Mouse (Mus musculus): Measurements from ENCODE around the gene Taf1d. TPM values are rescaled to one million over a fixed set of nuclear protein-coding genes. Genes with fewer than 3 reads are reported as not detected.
"Not testable (repeated sequence)": the region's sequence is repeated elsewhere in the genome, so short reads cannot be mapped to it uniquely, and the experiment has no call there.

The Taf1d gene
- total and polyA plus RNA-seq, 2 experiments from 2014 or later: 34.6 to 46.3 TPM

- 92% methylated on average over 6 of the region's 6 CpGs for WGBS
- no peak for TF ChIP-seq CTCF (IDR thresholded peaks at IDR 0.05; ENCODE audit: low read depth)
- H3K27me3 ChIP-seq (ENCODE audit: insufficient read depth, low read length): no peaks in the 10 kb centered on the region
Observed at GRCm38 (mm10) chr9:15289251-15289650, 16.8 kb upstream of the Taf1d start.

GRCm38 (mm10) chr9:15297112-15297511, 8.9 kb upstream of the Taf1d start:
- no peak overlapping the region for H3K4me3 ChIP-seq (ENCODE audit: low read length)

More at GRCm38 (mm10) chr9:15289251-15289650, 16.8 kb upstream of the Taf1d start:
- Histone ChIP-seq H3K9ac (replicated peaks; ENCODE audit: low read length) (no peak overlapping the region), H3K4me3 (ENCODE audit: low read length) (no peak overlapping the region), H3K36me3 (ENCODE audit: insufficient read depth, low read length) (peaks cover 6% of the 10 kb centered on the region; the same call in 1 of the 2 replicates), H3K4me1 (ENCODE audit: insufficient read depth, low read length) (no peaks in the 10 kb centered on the region), H3K27ac (no peak overlapping the region), H3K9me3 (ENCODE audit: low read length) (no peaks in the 10 kb centered on the region), H3K4me2 (ENCODE audit: low read depth, low read length) (no peak overlapping the region)
- no peak for ATAC-seq
- DNase-seq (ENCODE audit: low spot score): no peak

GRCm38 (mm10) chr9:15298451-15298850, 7.6 kb upstream of the Taf1d start:
- Histone ChIP-seq H3K27me3 (ENCODE audit: insufficient read depth, low read length) (no peaks in the 10 kb centered on the region), H3K9ac (replicated peaks; ENCODE audit: low read length) (no peak overlapping the region), H3K4me3 (ENCODE audit: low read length) (no peak overlapping the region), H3K36me3 (ENCODE audit: insufficient read depth, low read length) (0 out of 2 replicates have a peak, but pooled peaks cover 4% of the 10 kb centered on the region), H3K9me3 (ENCODE audit: low read length) (no peaks in the 10 kb centered on the region), H3K4me1 (ENCODE audit: insufficient read depth, low read length) (no peaks in the 10 kb centered on the region), H3K27ac (no peak overlapping the region), H3K4me2 (ENCODE audit: low read depth, low read length) (no peak overlapping the region)
- DNase-seq (ENCODE audit: low spot score) (no peak), ATAC-seq (no peak)
- 57% methylated on average over 2 of the region's 2 CpGs for WGBS
- no peak for TF ChIP-seq CTCF (IDR thresholded peaks at IDR 0.05; ENCODE audit: low read depth)

More at GRCm38 (mm10) chr9:15297112-15297511, 8.9 kb upstream of the Taf1d start:
- Histone ChIP-seq H3K9me3 (ENCODE audit: low read length) (no peaks in the 10 kb centered on the region), H3K36me3 (ENCODE audit: insufficient read depth, low read length) (peaks cover 4% of the 10 kb centered on the region; the same call in 1 of the 2 replicates), H3K9ac (replicated peaks; ENCODE audit: low read length) (no peak overlapping the region), H3K4me1 (ENCODE audit: insufficient read depth, low read length) (no peaks in the 10 kb centered on the region), H3K27ac (no peak overlapping the region), H3K27me3 (ENCODE audit: insufficient read depth, low read length) (no peaks in the 10 kb centered on the region), H3K4me2 (ENCODE audit: low read depth, low read length) (no peak overlapping the region)
- TF ChIP-seq CTCF (IDR thresholded peaks at IDR 0.05; ENCODE audit: low read depth): no peak
- ATAC-seq (no peak), DNase-seq (ENCODE audit: low spot score) (no peak)
- WGBS: 89% methylated on average over 7 of the region's 7 CpGs

- Histone ChIP-seq H3K9me3 (ENCODE audit: low read length) (no peaks in the 10 kb centered on the region), H3K4me2 (ENCODE audit: low read depth, low read length) (no peak overlapping the region), H3K4me1 (ENCODE audit: insufficient read depth, low read length) (no peaks in the 10 kb centered on the region), H3K27me3 (ENCODE audit: insufficient read depth, low read length) (no peaks in the 10 kb centered on the region), H3K4me3 (ENCODE audit: low read length) (no peak overlapping the region), H3K27ac (no peak overlapping the region), H3K9ac (replicated peaks; ENCODE audit: low read length) (no peak overlapping the region), H3K36me3 (ENCODE audit: insufficient read depth, low read length) (0 out of 2 replicates have a peak, but pooled peaks cover 4% of the 10 kb centered on the region)
- DNase-seq (ENCODE audit: low spot score): no peak
- no peak for ATAC-seq
- WGBS: 89% methylated on average over 5 of the region's 5 CpGs
- no peak for TF ChIP-seq CTCF (IDR thresholded peaks at IDR 0.05; ENCODE audit: low read depth)
Observed at GRCm38 (mm10) chr9:15300056-15300455, 6.0 kb upstream of the Taf1d start.

GRCm38 (mm10) chr9:15301399-15301798, 4.6 kb upstream of the Taf1d start:
- H3K9ac ChIP-seq (replicated peaks; ENCODE audit: low read length): no peak overlapping the region
- no peak overlapping the region for H3K4me3 ChIP-seq (ENCODE audit: low read length)
- H3K4me2 ChIP-seq (ENCODE audit: low read depth, low read length): peak overlapping the region; percentile 25; the same call in 1 of the 2 replicates
- H3K4me1 ChIP-seq (ENCODE audit: insufficient read depth, low read length): no peaks in the 10 kb centered on the region
- no peaks in the 10 kb centered on the region for H3K36me3 ChIP-seq (ENCODE audit: insufficient read depth, low read length)
- WGBS: 40% methylated on average over 6 of the region's 6 CpGs
- no peaks in the 10 kb centered on the region for H3K27me3 ChIP-seq (ENCODE audit: insufficient read depth, low read length)
- no peaks in the 10 kb centered on the region for H3K9me3 ChIP-seq (ENCODE audit: low read length)
- ATAC-seq (no peak), DNase-seq (ENCODE audit: low spot score) (peak; percentile 16)
- no peak for TF ChIP-seq CTCF (IDR thresholded peaks at IDR 0.05; ENCODE audit: low read depth)
- H3K27ac ChIP-seq: peak overlapping the region; percentile 60; the same call in 1 of the 2 replicates

GRCm38 (mm10) chr9:15302006-15302405, 4.0 kb upstream of the Taf1d start:
- not testable (repeated sequence) for H3K9me3 ChIP-seq (ENCODE audit: low read length); H3K4me2 ChIP-seq (ENCODE audit: low read depth, low read length); DNase-seq (ENCODE audit: low spot score); H3K27me3 ChIP-seq (ENCODE audit: insufficient read depth, low read length); ATAC-seq; H3K4me3 ChIP-seq (ENCODE audit: low read length); H3K27ac ChIP-seq; H3K4me1 ChIP-seq (ENCODE audit: insufficient read depth, low read length); H3K9ac ChIP-seq (replicated peaks; ENCODE audit: low read length); H3K36me3 ChIP-seq (ENCODE audit: insufficient read depth, low read length)
- WGBS: 83% methylated on average over 6 of the region's 6 CpGs

GRCm38 (mm10) chr9:15302881-15303280, 3.1 kb upstream of the Taf1d start:
- Histone ChIP-seq H3K27me3 (ENCODE audit: insufficient read depth, low read length) (no peaks in the 10 kb centered on the region), H3K4me1 (ENCODE audit: insufficient read depth, low read length) (peaks cover 9% of the 10 kb centered on the region), H3K4me2 (ENCODE audit: low read depth, low read length) (no peak overlapping the region), H3K27ac (no peak overlapping the region), H3K9me3 (ENCODE audit: low read length) (no peaks in the 10 kb centered on the region), H3K4me3 (ENCODE audit: low read length) (no peak overlapping the region), H3K36me3 (ENCODE audit: insufficient read depth, low read length) (no peaks in the 10 kb centered on the region), H3K9ac (replicated peaks; ENCODE audit: low read length) (no peak overlapping the region)
- no peak for ATAC-seq
- WGBS: 65% methylated on average over 2 of the region's 2 CpGs
- DNase-seq (ENCODE audit: low spot score): no peak
- no peak for TF ChIP-seq CTCF (IDR thresholded peaks at IDR 0.05; ENCODE audit: low read depth)
